ENCODE assay signal across 8 mouse cellular contexts in the genomic region with DNA sequence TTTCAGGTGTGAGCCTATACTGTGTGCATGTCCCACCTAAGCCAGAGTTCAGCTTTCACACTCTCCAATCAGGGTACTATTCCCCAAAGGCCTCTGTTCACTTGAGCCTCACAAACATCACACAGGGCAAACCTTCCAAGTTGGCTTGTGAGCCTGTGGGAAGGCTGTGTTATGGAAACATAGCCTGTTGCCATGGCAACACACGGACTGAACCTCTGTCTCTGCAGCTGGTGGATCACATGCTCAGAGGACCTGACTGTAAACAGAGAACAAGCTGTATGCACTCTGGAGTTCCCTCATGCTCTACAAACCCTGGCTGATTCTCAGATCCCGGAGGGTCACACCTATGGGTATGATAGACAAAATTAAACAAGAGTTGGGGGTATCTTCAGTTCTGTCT.
DNase-seq lines count a peak whose midpoint lies in the region; ATAC-seq and TF ChIP-seq lines count a peak whose summit lies in the region.

No protein-coding gene starts in this region.

- no peak overlapping the region for H3K27ac ChIP-seq in liver, embryonic 11.5 days (ENCODE audit: low read depth, low read length)
- no peak overlapping the region for H3K27ac ChIP-seq in hindbrain, embryonic 14.5 days
- no peak overlapping the region for H3K27ac ChIP-seq in lung, postnatal 0 days (ENCODE audit: low read length)

- no peak overlapping the region for H3K4me2 ChIP-seq in liver, embryonic 11.5 days
- H3K4me2 ChIP-seq in hindbrain, embryonic 14.5 days (replicated peaks), result no peak overlapping the region
- H3K4me2 ChIP-seq in lung, postnatal 0 days (replicated peaks; ENCODE audit: low read depth, low read length), result no peak overlapping the region

- no peak overlapping the region for H3K9ac ChIP-seq in liver, embryonic 11.5 days (ENCODE audit: low read depth, low read length)
- H3K9ac ChIP-seq in hindbrain, embryonic 14.5 days, result no peak overlapping the region
- H3K9ac ChIP-seq in lung, postnatal 0 days (replicated peaks; ENCODE audit: low read depth), result no peak overlapping the region

- no peak for TF ChIP-seq CTCF in lung, postnatal 0 days (IDR thresholded peaks at IDR 0.05)

- no peaks in the 10 kb centered on the region for H3K27me3 ChIP-seq in liver, embryonic 11.5 days (replicated peaks; ENCODE audit: control insufficient read depth, insufficient read depth, low read length)
- H3K27me3 ChIP-seq in hindbrain, embryonic 14.5 days (ENCODE audit: control insufficient read depth, insufficient read depth, low read length), result no peaks in the 10 kb centered on the region
- H3K27me3 ChIP-seq in lung, postnatal 0 days (replicated peaks; ENCODE audit: insufficient read depth, low read length), result no peaks in the 10 kb centered on the region

- no peak for TF ChIP-seq EP300 in lung, postnatal 0 days (IDR thresholded peaks at IDR 0.05)

- ATAC-seq in liver, embryonic 11.5 days (replicated peaks; ENCODE audit: low FRiP score), result no peak; the same call in 1 of the 2 replicates
- ATAC-seq in hindbrain, embryonic 14.5 days (ENCODE audit: low FRiP score), result peak; percentile 89
- ATAC-seq in lung, postnatal 0 days, result peak; percentile 93

- no peaks in the 10 kb centered on the region for H3K4me1 ChIP-seq in liver, embryonic 11.5 days (replicated peaks; ENCODE audit: control insufficient read depth, insufficient read depth, low read length)
- H3K4me1 ChIP-seq in hindbrain, embryonic 14.5 days (replicated peaks; ENCODE audit: control insufficient read depth, insufficient read depth, low read length), result 0 out of 2 replicates have a peak, but pooled peaks cover 3% of the 10 kb centered on the region
- no peaks in the 10 kb centered on the region for H3K4me1 ChIP-seq in lung, postnatal 0 days (ENCODE audit: insufficient read depth, low read depth, low read length)

- 52% methylated on average over 2 of the region's 2 CpGs for WGBS in liver, embryonic 11.5 days
- WGBS in hindbrain, embryonic 14.5 days, result 39% methylated on average over 2 of the region's 2 CpGs
- 26% methylated on average over 2 of the region's 2 CpGs for WGBS in lung, postnatal 0 days

- DNase-seq in liver, result peak; percentile 33
- DNase-seq in liver, embryonic 11.5 days (ENCODE audit: low spot score), result no peak
- DNase-seq in frontal cortex, postnatal 14 days (ENCODE audit: low spot score in 2 of 2), result peak; percentile 27 to 54
- peak; percentile 79 for DNase-seq in hindbrain, embryonic 14.5 days (ENCODE audit: low spot score)
- peak; percentile 77 for DNase-seq in layer of hippocampus, adult 9-11 months
- DNase-seq in lung, postnatal 0 days (ENCODE audit: low spot score), result peak; percentile 85
- peak; percentile 44 to 65 for DNase-seq in right cerebral cortex, adult 2 months (ENCODE audit: low spot score in 2 of 2)
- DNase-seq in natural killer cell, adult 2 months (ENCODE audit: low spot score in 2 of 2), result no peak

- H3K36me3 ChIP-seq in liver, embryonic 11.5 days (ENCODE audit: control insufficient read depth, insufficient read depth, low read length), result no peaks in the 10 kb centered on the region
- H3K36me3 ChIP-seq in hindbrain, embryonic 14.5 days (replicated peaks; ENCODE audit: control insufficient read depth, insufficient read depth), result no peaks in the 10 kb centered on the region
- H3K36me3 ChIP-seq in lung, postnatal 0 days (ENCODE audit: insufficient read depth, low read length), result no peaks in the 10 kb centered on the region

- no peak overlapping the region for H3K4me3 ChIP-seq in liver, embryonic 11.5 days (ENCODE audit: low read depth, low read length)
- no peak overlapping the region for H3K4me3 ChIP-seq in hindbrain, embryonic 14.5 days (replicated peaks; ENCODE audit: low read length)
- H3K4me3 ChIP-seq in lung, postnatal 0 days (ENCODE audit: low read depth, low read length), result no peak overlapping the region

- H3K9me3 ChIP-seq in liver, embryonic 11.5 days (ENCODE audit: control insufficient read depth, low read length), result no peaks in the 10 kb centered on the region
- no peaks in the 10 kb centered on the region for H3K9me3 ChIP-seq in hindbrain, embryonic 14.5 days (ENCODE audit: control insufficient read depth, low read length)
- no peaks in the 10 kb centered on the region for H3K9me3 ChIP-seq in lung, postnatal 0 days (ENCODE audit: low read length)

Comparison
In these comparisons a context has a peak if more than half of its experiments do, and no peak if none do; other contexts are left out.
1. DNase-seq: peak in liver (single experiment), frontal cortex, postnatal 14 days (2 of 2), hindbrain, embryonic 14.5 days (single experiment), layer of hippocampus, adult 9-11 months (single experiment), lung, postnatal 0 days (single experiment) and right cerebral cortex, adult 2 months (2 of 2); none in liver, embryonic 11.5 days (single experiment) and natural killer cell, adult 2 months (0 of 2).